Mouse (Mus musculus) embryo, embryonic 11 days (tissue): ENCODE measurements around the gene Ddx31.
A peak's percentile ranks its signal among the peaks of the same experiment; 100 is the strongest.

Source experiments
- DNase-seq: peaks from one replicate; pipeline ENCODE4 v3.0.0-alpha.2; 2015

The Ddx31 gene

GRCm38 (mm10) chr2:28840222-28840951, at the start of gene Ddx31, which contains the start of gene Gtf3c4:
Gene Ddx31, plus strand, starts transcription at chr2:28840406.
Gene Gtf3c4, minus strand, starts transcription at chr2:28840360.
- peak; percentile 97 for DNase-seq

GRCm38 (mm10) chr2:28792931-28793610, 47.1 kb upstream of the Ddx31 start:
- peak; percentile 89 for DNase-seq

- no peak for DNase-seq
Measured at GRCm38 (mm10) chr2:28794623-28795022, 45.6 kb upstream of the Ddx31 start.

GRCm38 (mm10) chr2:28796298-28796697, 43.9 kb upstream of the Ddx31 start:
- no peak for DNase-seq

GRCm38 (mm10) chr2:28797490-28798106, 42.6 kb upstream of the Ddx31 start:
- no peak for DNase-seq

GRCm38 (mm10) chr2:28798390-28798789, 41.8 kb upstream of the Ddx31 start:
- DNase-seq: no peak

GRCm38 (mm10) chr2:28799575-28799974, 40.6 kb upstream of the Ddx31 start:
- DNase-seq: no peak

GRCm38 (mm10) chr2:28803406-28803805, 36.8 kb upstream of the Ddx31 start:
- no peak for DNase-seq

- DNase-seq: no peak
Measured at GRCm38 (mm10) chr2:28808841-28809240, 31.4 kb upstream of the Ddx31 start.

GRCm38 (mm10) chr2:28810260-28811013, 29.8 kb upstream of the Ddx31 start:
- peak; percentile 13 for DNase-seq

- no peak for DNase-seq
Measured at GRCm38 (mm10) chr2:28818866-28819265, 21.3 kb upstream of the Ddx31 start.

GRCm38 (mm10) chr2:28829265-28829664, 10.9 kb upstream of the Ddx31 start:
- peak; percentile 8 for DNase-seq

- no peak for DNase-seq
Measured at GRCm38 (mm10) chr2:28836181-28836940, 3.8 kb upstream of the Ddx31 start.

GRCm38 (mm10) chr2:28839501-28840221, 545 bp upstream of the Ddx31 start:
- peak; percentile 60 for DNase-seq

GRCm38 (mm10) chr2:28842042-28842441, 1.8 kb downstream of the Ddx31 start:
- DNase-seq: no peak

GRCm38 (mm10) chr2:28848879-28849278, 8.7 kb downstream of the Ddx31 start:
- DNase-seq: no peak

- DNase-seq: no peak
Measured at GRCm38 (mm10) chr2:28852594-28852993, 12.4 kb downstream of the Ddx31 start.

GRCm38 (mm10) chr2:28855773-28856172, 15.6 kb downstream of the Ddx31 start:
- no peak for DNase-seq

- no peak for DNase-seq
Measured at GRCm38 (mm10) chr2:28859303-28859702, 19.1 kb downstream of the Ddx31 start.

GRCm38 (mm10) chr2:28860678-28861423, 20.6 kb downstream of the Ddx31 start:
- no peak for DNase-seq

GRCm38 (mm10) chr2:28863857-28864256, 23.7 kb downstream of the Ddx31 start:
- DNase-seq: no peak
